Mouse (Mus musculus) inflammation-experienced regulatory T-cells, adult 6 months (primary cell): ENCODE data around the gene Ugt1a6b. TPM values are rescaled to one million over a fixed set of nuclear protein-coding genes. Genes with fewer than 3 reads are reported as not detected.
"Not testable (repeated sequence)": the region's sequence is repeated elsewhere in the genome, so short reads cannot be mapped to it uniquely, and the experiment has no call there.

Experiments used
- ATAC-seq: one replicate; pipeline ENCODE4 v1.8.0; 2017
- polyA plus RNA-seq, 3 experiments: library from polyadenylated mRNA; unstranded; fragments of 100-300 nt; shearing (Covaris generic); gene quantifications; one replicate each; pipeline ENCODE4 v1.2.1; 2017

Gene Ugt1a6b
- polyA plus RNA-seq, 3 experiments from 2014 or later = not detected

DNA sequence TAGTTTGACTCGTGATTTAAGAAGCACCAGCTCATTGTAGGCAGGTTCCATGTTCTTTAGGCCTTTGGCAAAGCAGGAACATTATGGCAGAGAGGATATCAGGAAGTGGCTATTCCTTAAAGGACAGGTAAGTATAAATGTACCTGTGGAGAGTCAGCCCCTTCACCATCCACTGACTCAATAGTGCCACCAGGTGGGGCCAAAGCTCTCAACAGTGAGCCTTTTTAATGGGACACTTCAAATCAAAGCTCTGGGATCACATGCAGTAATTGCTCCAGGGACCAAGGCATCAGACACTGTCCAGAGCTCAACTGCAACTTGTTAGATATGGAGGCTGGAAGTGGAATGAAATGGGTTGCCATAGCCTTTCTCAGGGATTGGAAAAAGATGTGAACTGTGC, 18.5 kb downstream of the Ugt1a6b start:
- ATAC-seq = not testable (repeated sequence)

DNA sequence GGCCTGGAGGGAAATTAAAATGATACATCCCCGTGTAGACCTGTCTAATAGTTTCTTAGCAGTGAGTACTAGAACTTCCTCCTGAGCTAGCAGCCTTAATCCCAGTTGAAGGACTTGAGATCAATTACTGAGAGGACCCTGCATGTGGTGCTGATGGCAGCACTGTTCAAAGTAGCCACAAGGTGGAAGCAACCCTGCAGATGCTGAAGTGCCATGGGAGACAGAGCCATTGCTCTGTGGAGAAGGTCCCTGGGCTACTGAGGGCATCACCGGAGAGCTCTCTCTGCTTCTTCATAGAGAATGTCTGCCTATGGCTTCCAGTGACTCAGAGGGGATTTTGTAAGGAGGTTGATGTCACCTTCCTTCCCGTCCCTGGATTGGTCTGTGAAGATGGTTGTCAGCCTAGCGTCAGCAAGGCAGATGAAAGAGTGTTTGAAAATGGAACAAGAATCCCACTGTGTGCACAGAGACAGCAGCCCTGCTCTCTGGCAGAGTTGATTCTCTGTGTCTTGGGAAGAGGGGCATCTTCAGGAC, 22.8 kb downstream of the Ugt1a6b start:
- not testable (repeated sequence) for ATAC-seq

DNA sequence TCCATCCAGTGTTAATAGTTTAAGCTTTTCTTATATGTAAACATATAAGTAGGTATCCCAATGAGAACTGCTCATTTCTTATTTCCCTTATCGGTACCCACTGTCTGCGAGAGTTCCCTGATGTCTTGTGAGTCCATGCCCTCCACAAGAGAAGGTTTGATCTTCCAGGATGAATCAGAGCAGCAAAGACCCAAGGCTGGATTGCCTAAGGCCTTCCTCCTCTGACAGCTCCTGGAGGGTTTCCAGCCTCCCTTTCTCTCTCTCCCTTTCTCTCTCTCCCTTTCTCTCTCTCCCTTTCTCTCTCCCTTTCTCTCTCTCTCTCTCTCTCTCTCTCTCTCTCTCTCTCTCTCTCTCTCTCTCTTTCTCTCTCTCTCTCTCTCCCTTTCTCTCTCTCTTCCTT, 26.0 kb downstream of the Ugt1a6b start:
- ATAC-seq = not testable (repeated sequence)

DNA sequence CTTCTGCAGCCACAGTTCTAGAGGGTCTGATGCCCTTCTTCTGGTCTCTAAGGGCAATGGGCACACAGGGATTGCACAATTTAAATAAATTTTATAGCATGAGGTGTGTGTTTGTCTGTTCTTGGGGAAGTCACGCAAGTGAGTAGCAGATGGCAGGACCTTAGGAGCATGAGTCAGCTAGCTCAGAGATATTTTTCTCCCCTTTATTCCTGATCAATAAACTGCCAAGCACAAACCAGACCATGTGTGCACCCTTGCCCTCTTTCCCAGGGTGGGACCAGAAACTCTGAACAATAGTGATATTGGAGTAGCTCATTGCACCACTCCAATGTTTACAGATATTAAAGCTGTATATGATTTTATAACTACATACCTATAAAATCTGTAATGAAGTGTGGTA, 27.2 kb downstream of the Ugt1a6b start:
- ATAC-seq = not testable (repeated sequence)

DNA sequence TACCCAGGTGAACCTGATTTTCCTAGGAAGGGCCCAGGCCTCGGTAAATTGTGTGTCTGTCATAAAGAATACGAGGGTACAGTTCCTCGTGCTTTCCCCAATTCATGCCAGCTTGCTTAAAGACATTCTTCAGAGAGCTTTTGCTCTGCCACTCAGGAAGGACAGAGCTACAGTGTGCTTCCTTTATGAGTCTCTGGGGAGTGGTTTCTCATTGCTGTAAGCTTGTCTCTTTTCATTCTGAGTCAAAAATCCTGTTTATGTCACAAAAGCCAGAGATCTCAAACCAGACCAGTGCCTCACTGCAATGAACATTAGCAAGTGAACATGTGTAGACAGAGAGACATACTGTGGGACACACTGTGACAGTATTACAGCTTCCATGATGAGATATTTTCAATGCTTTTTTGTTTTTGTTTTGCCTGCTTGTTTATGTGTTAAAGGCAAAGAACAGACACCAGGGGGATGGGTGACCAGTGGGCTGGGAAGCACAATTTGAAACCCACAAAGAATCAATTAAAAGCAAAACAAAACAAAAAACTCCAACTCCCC, 30.9 kb downstream of the Ugt1a6b start:
- ATAC-seq = no peak

DNA sequence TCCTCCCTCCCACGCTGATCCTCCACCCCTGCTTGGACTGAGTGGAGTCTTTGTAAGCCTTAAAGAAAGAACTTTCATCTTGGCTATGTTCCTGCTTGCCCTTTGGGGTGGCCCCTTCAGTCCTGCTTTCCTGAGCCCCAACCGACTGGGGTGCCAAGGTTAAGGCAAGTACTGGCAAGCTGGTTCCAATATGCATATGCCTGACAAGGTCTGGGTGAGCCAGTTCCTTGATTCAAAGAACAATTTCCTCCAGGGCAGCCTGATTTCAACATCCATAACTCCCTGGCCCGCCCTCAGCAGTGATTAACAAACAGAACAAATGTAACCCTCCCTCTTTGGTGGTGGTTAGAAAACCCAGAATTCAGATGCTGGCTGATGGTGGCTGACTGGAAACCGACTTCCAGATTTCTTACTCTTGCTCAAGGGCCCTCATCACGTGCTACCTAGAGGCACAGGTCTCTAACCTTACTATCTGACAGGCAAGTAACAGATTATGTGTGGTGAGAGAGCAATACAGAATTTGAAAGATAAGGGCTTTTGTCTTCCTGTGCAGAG, 31.5 kb downstream of the Ugt1a6b start, which contains the start of gene Ugt1a6a:
TSS of gene Ugt1a6a (plus strand) at position 353 of the 555 bp plus-strand sequence.
- not testable (repeated sequence) for ATAC-seq

DNA sequence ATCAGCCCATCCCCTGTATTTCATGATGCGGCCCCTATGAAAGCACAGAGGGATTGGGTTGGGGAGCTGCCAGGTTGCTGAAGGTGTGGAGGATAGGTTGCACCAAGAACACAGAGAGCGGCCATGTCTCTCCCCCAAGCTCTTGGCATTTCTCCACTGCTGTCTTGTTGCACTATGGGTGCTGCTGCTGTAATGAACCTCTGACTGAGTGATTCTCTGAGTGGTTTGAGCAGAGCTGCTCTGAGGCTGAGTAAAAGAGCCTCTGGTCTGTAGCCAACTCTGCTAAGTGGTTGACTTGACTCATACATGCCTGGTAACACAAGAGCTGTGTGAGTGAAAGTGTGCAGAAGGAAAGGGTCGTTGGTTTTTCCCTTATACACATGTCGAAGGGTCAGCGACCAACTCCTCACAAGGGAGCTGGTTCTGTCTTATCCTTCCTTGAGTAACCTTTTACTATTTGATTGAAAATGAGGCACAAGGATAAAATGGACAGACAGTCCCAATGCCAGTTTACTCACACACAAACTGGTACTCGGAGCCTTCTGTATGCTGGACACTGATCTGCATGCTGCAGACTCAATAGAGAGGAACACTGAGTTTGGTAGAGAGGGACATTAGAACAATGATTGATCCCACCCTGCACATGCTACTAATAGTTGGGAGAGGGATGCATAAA, 32.3 kb downstream of the Ugt1a6b start:
- not testable (repeated sequence) for ATAC-seq

DNA sequence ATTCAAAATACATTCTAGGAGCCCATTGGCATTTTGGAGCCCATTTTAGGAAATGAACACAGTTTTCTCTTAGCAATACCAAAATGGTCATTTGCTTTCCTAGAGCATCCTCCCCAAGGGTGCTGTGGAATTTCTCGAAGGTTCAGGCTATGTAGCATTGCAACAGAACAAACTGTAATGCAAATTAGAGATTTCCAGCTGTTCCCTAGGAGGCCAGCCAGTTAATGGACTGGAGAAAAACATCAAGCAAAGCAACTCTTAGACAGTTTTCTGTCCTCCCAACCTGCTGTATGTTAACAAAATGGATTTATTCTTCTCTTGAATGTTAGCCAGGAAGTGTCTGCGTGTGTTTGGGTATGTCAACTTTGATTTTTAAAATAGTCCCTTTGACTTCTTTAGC, 33.6 kb downstream of the Ugt1a6b start:
- ATAC-seq = no peak

DNA sequence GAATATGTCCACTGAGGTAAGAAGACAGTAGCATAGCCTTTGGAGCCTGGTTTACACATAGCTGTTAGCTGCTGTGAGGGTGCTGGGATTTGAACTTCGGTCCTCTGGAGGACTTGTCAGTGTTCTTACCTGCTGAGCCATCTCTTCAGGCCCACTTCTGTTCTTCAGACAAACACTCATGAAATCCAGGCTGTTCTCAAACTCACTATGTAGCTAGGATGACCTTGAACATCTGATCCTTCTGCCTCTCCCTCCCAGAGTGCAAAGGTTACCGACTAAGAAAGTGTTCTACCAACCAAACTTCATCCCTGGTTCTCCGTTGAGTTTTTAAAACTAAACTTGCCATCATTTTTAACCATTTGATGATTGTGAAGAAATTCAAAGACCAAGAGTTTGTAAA, 34.2 kb downstream of the Ugt1a6b start:
- ATAC-seq = no peak

DNA sequence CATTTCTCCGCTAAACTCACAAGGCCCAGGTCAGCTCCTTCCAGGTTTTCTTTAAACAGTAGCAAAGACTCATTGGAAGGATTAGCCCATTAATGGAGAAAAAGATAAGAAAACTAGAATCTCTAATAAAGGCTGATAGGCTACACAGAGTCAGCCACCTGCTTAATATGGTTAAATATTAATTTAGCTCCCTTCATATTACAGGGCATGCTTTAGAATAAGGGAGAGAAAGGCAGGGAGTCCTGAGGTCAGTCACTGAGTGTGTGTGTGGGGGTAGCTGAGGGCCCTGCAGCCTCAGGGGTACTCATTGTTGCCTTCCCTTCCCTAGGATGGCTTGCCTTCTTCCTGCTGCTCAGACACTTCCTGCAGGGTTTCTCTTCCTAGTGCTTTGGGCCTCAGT, 35.1 kb downstream of the Ugt1a6b start:
- no peak for ATAC-seq

DNA sequence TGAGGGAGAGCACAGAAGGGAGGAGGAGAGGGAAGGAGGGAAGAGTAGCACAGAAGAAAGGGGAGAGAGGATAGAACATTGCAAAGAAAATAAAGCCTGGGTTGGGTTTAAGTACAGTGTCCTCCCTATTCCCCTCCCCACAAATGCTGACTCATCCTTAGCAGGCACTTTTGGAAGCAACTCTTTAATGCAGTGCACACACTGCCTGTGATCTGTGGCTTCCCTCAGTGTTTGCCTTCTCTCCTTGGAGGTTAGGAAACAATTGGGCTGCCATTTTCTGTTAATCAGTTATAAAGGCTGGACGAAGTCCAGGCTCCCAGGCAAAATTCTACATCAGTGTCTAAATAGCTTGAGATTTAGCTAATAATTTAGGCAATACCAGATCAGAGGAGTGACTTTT, 37.4 kb downstream of the Ugt1a6b start:
- ATAC-seq = not testable (repeated sequence)

DNA sequence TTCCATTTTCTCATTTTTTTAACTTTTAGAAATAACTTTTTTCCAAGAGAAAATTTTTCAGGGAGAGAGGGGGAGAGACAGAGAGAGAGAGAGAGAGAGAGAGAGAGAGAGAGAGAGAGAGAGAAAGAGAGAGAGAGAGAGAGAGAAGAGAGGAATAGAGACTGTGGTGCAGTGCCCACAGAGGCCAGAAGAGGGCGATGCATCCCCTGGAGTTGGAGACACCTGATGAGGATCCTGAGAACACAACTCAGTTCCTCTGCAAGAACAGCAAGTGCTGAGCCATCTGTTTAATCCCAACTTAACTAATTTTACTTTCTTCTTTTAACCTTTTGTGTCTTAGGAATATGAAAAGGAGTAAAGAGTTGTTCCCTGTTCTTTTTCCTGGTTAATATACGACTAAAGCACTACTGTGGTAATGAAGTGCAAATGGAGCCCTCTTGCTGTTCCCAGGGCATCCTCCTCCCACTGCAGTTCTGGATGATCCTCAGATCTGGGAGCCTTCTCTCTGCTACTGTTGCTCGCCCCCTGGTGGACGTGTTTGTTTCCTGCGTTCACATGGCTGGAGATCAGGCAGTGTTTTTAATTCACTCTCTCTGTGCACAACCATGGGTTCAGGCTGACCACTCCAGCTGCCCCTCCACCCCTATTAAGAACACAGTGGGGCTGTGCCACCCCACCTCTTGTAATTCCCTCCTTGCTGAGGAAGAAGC, 41.1 kb downstream of the Ugt1a6b start:
- ATAC-seq = not testable (repeated sequence)

DNA sequence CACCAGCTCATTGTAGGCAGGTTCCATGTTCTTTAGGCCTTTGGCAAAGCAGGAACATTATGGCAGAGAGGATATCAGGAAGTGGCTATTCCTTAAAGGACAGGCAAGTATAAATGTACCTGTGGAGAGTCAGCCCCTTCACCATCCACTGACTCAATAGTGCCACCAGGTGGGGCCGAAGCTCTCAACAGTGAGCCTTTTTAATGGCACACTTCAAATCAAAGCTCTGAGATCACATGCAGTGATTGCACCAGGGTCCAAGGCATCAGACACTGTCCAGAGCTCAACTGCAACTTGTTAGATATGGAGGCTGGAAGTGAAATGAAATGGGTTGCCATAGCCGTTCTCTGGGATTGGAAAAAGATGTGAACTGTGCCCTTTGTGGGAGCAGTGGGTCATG, 42.2 kb downstream of the Ugt1a6b start:
- not testable (repeated sequence) for ATAC-seq

DNA sequence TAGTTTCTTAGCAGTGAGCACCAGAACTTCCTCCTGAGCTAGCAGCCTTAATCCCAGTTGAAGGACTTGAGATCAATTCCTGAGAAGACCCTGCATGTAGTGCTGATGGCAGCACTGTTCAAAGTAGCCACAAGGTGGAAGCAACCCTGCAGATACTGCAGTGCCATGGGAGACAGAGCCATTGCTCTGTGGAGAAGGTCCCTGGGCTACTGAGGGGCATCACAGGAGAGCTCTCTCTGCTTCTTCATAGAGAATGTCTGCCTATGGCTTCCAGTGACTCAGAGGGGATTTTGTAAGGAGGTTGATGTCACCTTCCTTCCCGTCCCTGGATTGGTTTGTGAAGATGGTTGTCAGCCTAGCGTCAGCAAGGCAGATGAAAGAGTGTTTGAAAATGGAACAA, 47.1 kb downstream of the Ugt1a6b start:
- ATAC-seq = not testable (repeated sequence)

DNA sequence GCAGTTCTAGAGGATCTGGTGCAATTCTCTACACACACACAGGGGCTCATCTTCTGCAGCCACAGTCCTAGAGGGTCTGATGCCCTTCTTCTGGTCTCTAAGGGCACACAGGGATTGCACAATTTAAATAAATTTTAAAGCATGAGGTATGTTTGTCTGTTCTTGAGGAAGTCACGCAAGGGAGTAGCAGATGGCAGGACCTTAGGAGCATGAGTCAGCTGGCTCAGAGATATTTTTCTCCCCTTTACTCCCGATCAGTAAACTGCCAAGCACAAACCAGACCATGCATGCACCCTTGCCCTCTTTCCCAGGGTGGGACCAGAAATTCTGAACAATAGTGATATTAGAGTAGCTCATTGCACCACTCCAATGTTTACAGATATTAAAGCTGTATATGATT, 55.4 kb downstream of the Ugt1a6b start:
- ATAC-seq = no peak

DNA sequence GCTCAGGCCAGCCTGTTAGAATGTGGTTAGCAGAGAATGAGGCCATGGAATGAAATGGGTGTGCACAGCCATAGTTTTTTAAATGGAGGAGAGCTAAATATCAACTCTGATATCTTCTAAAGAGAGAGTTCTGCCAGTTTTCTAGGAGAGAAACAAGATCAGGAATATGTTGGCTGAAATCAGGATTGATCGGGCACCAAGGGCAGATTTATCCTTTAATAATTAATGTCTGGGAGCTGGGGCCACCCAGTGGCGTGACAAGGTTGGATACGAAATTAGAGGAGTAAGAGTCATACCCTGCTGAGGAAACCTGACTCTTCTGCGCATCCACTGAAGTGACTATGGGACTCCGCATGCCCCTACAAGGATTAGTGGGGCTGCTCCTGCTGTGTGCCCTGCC, 62.7 kb downstream of the Ugt1a6b start, which contains the start of gene Ugt1a5:
TSS of gene Ugt1a5 (plus strand) at position 302 of the 400 bp plus-strand sequence.
- ATAC-seq = no peak

DNA sequence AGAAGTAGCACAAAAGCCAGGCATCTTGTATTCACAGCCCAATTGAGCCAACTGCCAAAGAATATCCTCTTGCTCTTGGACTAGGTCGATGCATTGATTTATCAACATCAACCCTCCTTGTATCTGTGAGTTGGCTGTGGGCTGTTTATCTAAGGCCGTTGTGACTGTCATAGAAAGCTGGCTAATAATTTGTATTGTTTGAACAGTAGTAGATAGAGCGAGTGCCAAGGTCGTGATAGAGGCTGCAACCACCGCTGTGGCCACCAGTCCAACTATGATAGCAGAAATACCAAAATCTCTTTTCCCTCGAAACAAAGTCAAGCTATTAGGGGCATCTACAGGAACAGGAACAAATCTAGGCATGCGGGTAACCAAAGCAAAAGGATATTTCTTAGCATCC, 69.1 kb downstream of the Ugt1a6b start:
- ATAC-seq = not testable (repeated sequence)

DNA sequence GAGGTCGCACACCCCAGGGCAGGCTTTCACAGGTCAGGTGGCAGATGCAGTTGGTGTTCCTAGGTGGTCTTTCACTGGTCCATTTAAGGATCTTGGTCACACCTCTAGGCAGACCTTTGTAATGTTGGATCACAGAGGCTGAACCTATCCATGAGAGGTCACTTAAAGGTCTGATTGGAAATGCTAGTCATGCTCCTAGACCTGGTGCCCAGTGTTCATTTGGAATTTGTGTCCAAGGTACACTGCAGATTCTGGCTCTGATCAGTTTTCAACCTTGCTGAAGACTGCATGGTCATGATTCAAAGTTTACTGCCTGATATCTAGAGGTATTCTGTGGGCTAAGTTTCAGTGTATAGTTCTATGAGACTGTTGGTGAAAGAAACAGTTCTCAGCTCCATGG, 76.6 kb downstream of the Ugt1a6b start:
- ATAC-seq = no peak

DNA sequence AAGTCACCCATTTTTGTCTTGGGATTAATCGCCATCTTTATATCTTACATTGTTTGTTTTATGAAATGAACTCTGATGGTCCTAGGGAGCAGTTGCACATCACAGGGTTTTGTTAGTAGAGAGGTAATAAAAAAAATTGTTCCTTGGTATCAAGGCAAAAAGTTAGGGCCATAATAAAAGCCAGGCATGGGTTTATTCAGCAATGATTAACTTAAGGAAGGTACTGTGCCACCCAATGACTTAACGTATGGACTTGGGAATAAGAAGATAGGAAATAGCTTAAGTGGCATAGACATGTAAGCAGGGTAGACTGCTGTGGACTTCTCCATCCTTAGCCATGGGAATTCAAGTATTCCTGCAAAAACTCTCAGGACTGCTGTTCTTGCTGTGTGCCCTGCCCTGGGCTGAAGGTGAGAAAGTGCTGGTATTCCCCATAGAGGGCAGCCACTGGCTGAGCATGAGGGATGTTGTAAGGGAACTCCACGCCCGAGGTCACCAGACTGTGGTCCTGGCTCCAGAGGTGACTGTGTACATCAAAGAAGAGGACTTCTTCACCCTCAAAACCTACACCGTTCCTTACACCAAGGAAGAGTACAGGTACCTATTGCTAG, 83.4 kb downstream of the Ugt1a6b start:
- ATAC-seq = no peak

DNA sequence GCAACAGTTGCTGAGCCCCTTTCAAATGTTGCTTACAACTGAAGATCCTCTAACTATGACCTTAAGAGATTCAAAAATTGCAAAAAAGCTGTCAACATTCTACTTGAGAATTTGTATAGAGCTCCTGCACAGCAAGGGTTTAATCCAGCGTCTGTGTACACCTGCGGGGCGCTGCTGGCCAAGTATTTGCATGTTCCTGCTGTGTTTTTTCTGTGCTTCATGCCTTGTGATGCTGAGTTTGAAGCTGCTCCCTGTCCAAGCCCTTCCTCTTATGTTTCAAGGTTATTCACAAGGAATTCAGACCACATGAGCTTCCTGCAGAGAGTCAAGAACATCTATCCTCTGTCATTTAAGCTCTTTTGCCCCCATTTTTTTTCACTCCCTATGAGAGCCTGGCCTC, 89.1 kb downstream of the Ugt1a6b start:
- ATAC-seq = no peak

DNA sequence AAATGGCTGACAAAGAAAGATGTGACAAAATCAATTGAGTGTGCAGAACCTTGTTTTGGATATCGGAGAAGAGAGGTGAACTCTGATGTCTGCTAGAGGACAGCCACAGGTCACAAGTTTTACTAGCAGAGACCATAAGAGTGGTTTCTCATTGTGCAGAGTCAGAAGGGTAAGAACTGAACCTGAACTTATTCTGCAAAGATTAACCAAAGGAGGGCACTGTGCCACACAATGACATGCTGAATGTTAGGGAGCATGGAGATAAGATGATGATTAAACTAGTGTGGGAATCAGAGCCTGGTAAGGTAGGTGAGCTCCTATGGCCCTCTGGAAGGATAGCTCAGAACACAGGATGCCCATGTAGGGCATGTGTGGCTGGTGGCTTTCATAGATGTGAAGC, 92.6 kb downstream of the Ugt1a6b start:
- ATAC-seq = no peak

DNA sequence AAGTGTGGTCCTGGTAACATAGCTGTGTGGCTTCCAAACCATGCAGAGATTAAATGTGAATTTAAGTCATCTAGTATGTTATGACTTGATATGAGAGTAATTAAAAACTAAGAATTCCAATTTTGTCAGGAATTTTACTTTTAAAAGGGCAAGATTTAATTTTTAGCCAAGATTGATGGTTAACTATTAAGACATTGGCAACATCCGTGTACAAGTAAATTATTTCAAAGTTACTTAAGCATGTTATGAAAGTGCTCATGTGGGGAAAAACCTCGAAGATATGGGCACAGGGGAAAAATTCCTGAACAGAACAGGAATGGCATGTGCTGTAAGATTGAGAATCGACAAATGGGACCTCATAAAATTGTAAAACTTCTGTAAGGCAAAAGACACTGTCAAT, 94.4 kb downstream of the Ugt1a6b start:
- ATAC-seq = no peak

DNA sequence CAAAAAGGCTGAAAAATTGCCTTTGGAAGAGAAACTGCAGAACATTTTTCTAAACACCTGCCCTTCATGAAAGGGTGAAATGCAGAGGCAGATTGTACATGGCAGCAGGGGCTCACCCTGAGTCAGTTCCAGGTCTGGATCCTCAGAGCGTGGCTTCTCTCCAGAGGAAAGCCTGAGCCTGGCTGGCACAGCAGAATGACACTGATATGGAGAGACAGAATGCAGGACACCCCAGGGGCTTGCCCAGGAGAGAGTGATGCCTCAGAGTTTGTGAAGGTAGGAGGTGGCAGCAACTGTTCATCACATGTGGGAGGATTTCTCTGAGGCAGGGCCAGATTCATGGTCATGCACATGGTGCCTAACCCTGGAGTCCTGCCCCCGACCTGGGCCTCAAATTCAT, 96.9 kb downstream of the Ugt1a6b start:
- ATAC-seq = no peak
